Mouse (Mus musculus) ES-Bruce4 (cell line): Measurements from ENCODE around the gene Ndel1.

ENCODE experiments used
- CTCF ChIP-seq: IDR thresholded peaks from one replicate; pipeline ENCODE4 v1.8.1; 2011; ENCODE audit warnings: low read depth, low read length
- EP300 ChIP-seq: IDR thresholded peaks from 2 replicates; pipeline ENCODE4 v1.6.1; 2011; ENCODE audit warnings: low read depth, low read length; ENCODE audit not compliant: insufficient read depth
- POLR2A ChIP-seq: IDR thresholded peaks from one replicate; pipeline ENCODE4 v1.8.1; 2011; ENCODE audit warnings: low read length; ENCODE audit not compliant: insufficient read depth

GRCm38 (mm10) chr11:68907251-68907650, 35.6 kb upstream of the Ndel1 start:
- TF ChIP-seq CTCF (no peak), POLR2A (no peak), EP300 (no peak)
